In the genomic region with DNA sequence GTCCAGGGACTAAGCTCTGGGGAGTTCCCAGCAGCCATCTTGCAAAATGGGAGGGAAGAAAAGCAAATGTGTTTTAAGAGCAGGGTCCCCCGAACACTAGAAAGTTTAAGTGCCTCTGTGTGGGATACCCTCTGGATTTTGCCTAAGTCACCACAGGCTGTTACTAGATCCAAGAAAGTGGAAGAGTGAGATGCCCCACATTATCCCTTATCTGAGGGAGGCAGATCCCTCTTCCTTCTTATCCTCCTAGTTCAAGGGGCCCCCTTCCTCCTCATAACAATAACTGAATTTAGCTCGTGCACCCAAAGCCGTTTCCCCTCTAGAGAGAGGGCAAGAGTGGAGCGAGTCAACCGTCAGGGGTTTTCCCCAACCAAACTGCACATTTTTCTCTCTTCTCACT, we compare ENCODE assay signal across 16 mouse cellular contexts. TPM values are rescaled to one million over a fixed set of nuclear protein-coding genes. Genes with fewer than 3 reads are reported as not detected.
DNase-seq lines count a peak whose midpoint lies in the region; ATAC-seq and TF ChIP-seq lines count a peak whose summit lies in the region.
"Had no signal": no experiment of that assay in that cellular context is flagged by ENCODE, and none has a peak within 500 bp of the region (broad histone marks: within the 10 kb centered on the region; RNA-seq: fewer than 3 reads in every experiment).

No protein-coding gene starts in this region.

- no peaks in the 10 kb centered on the region for H3K27me3 ChIP-seq in kidney, adult 2 months (replicated peaks; ENCODE audit: control insufficient read depth, insufficient read depth, low read length)
- H3K27me3 ChIP-seq in liver, embryonic 12.5 days (replicated peaks), result peaks cover 23% of the 10 kb centered on the region
- H3K27me3 ChIP-seq: stomach, embryonic 15.5 days had no signal

- no peak overlapping the region for H3K9ac ChIP-seq in liver, embryonic 12.5 days
- H3K9ac ChIP-seq: forebrain, postnatal 0 days; heart, embryonic 15.5 days; lung, embryonic 14.5 days; stomach, embryonic 15.5 days had no signal

- WGBS in kidney, adult 2 months, result 78% methylated on average over 5 of the region's 5 CpGs
- 27% methylated on average over 5 of the region's 5 CpGs for whole genome bisulfite sequencing in liver, embryonic 12.5 days (ENCODE audit: insufficient replicate concordance)

- H3K9me3 ChIP-seq in liver, embryonic 12.5 days (replicated peaks), result no peaks in the 10 kb centered on the region
- H3K9me3 ChIP-seq: heart, embryonic 15.5 days; limb, embryonic 10.5 days; stomach, embryonic 15.5 days had no signal

- peak overlapping the region; percentile 46; the same call in 1 of the 2 replicates for H3K27ac ChIP-seq in kidney, adult 2 months (ENCODE audit: insufficient read depth, low read depth, low read length)
- 0 out of 2 replicates have a peak overlapping the region, but pooled peaks have one; percentile 20 for H3K27ac ChIP-seq in liver, embryonic 12.5 days
- H3K27ac ChIP-seq: heart, embryonic 15.5 days; limb, embryonic 10.5 days; stomach, embryonic 15.5 days had no signal

- peak; percentile 30 for ATAC-seq in CD4-positive, CD25-positive, alpha-beta regulatory T cell, adult 4 months
- no peak for ATAC-seq in liver, embryonic 12.5 days
- ATAC-seq: forebrain, postnatal 0 days had no signal

- no peak for TF ChIP-seq POLR2A in kidney, adult 2 months (IDR thresholded peaks at IDR 0.05; ENCODE audit: low read depth, low read length)

- H3K4me1 ChIP-seq in kidney, adult 2 months (ENCODE audit: control insufficient read depth, insufficient read depth, low read length), result peaks cover 3% of the 10 kb centered on the region; the same call in 1 of the 2 replicates
- H3K4me1 ChIP-seq in liver, embryonic 12.5 days, result peaks cover 15% of the 10 kb centered on the region; the same call in 1 of the 2 replicates

- no peaks in the 10 kb centered on the region for H3K36me3 ChIP-seq in kidney, adult 2 months (ENCODE audit: control insufficient read depth, insufficient read depth, low read length)
- no peaks in the 10 kb centered on the region for H3K36me3 ChIP-seq in liver, embryonic 12.5 days
- H3K36me3 ChIP-seq: heart, embryonic 15.5 days; limb, embryonic 10.5 days; stomach, embryonic 15.5 days had no signal

- peak overlapping the region; percentile 51 for H3K4me3 ChIP-seq in kidney, adult 2 months (ENCODE audit: insufficient read depth, low read depth, low read length)
- H3K4me3 ChIP-seq in liver, embryonic 12.5 days, result peak overlapping the region; percentile 20
- H3K4me3 ChIP-seq: heart, embryonic 15.5 days; limb, embryonic 10.5 days; stomach, embryonic 15.5 days had no signal

- no peak for TF ChIP-seq CTCF in kidney, adult 2 months (conservative IDR thresholded peaks at IDR 0.05; ENCODE audit: insufficient read depth, insufficient read length, low read depth, low read length)

- DNase-seq in cerebellum, adult 9-11 months, result peak; percentile 15
- DNase-seq in cerebellum, postnatal 14 days, result no peak
- DNase-seq in kidney, adult 2 months, result no peak
- DNase-seq in kidney, postnatal 36 days, result no peak
- no peak for DNase-seq in spleen, adult 18-20 months
- DNase-seq in layer of hippocampus, adult 8-10 months (ENCODE audit: low spot score in 2 of 2), result no peak
- DNase-seq: adrenal gland, postnatal 36 days; cerebellum, adult 8-10 months; forebrain, postnatal 0 days; kidney, adult 9 months; lung, embryonic 14.5 days had no signal

- H3K4me2 ChIP-seq in liver, embryonic 12.5 days, result peak overlapping the region; percentile 43
- H3K4me2 ChIP-seq: heart, embryonic 15.5 days; lung, embryonic 14.5 days; stomach, embryonic 15.5 days had no signal

RNA-seq across cellular contexts. Expression of a gene that starts 3.3 kb away (rescaled TPM):
- polyA plus RNA-seq in kidney, adult 2 months (2012; rRNA removed), result 39.0 and 42.9 TPM in 2 replicates
- 10 to 100 TPM; 45.6 to 82.6 TPM for polyA plus RNA-seq in CD4-positive, CD25-positive, alpha-beta regulatory T cell, adult 4 months (2017; shearing (Covaris generic))
- 29.8 and 30.3 TPM in 2 replicates for polyA plus RNA-seq in liver, embryonic 12.5 days (2016; fragmentation: Nextera tagmentation; extraction: Ambion mirVana)
- 100 to 1,000 TPM; 120 to 137 (median 129) TPM for total RNA-seq in layer of hippocampus, adult 8-10 months (2022)
